10 mouse cellular contexts compared by ENCODE assay signal in the genomic region with DNA sequence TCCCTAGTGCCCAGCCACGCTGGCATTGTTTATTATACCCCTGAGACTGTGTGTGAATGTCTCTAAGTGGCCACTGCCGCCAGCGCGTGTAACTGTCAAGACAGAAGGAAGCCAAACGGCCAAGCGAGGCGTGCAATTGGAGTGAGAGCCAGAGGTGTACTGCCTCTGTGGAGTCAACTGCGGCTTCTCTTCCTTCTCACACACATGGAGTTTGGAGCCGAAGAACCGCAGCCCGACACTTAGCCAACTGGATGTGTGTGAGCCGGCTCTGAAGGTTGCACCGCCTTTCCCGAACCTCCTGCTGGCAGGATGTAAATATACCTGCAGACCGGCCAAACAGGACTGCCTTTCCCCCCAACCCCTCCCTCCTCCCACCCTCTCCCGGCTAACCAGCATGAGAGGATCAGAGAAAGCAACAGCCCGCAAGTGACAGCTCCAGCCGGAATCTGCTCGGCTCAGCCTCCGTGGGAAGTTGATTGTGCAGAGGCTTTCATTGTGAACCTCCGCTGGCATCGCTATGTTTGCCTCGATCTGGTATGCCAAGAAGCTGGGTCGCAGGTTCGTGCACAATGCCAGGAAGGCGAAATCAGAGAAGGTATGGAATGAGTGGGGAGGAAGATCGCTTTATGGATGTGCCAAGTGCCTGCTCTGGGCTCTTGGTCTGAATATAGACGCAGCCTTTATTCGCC.
DNase-seq lines count a peak whose midpoint lies in the region; ATAC-seq and TF ChIP-seq lines count a peak whose summit lies in the region.
"Had no signal": no experiment of that assay in that cellular context is flagged by ENCODE, and none has a peak within 500 bp of the region (broad histone marks: within the 10 kb centered on the region; RNA-seq: fewer than 3 reads in every experiment).

No protein-coding gene starts in this region.

- H3K4me1 ChIP-seq in lung, embryonic 14.5 days (ENCODE audit: insufficient read depth), result no peaks in the 10 kb centered on the region
- H3K4me1 ChIP-seq in forebrain, embryonic 14.5 days (ENCODE audit: control insufficient read depth, insufficient read depth, low read length), result 0 out of 2 replicates have a peak, but pooled peaks cover 5% of the 10 kb centered on the region
- peaks cover 8% of the 10 kb centered on the region for H3K4me1 ChIP-seq in stomach, embryonic 15.5 days

- peak overlapping the region; percentile 4; the same call in 1 of the 2 replicates for H3K9ac ChIP-seq in lung, embryonic 14.5 days
- H3K9ac ChIP-seq in forebrain, embryonic 14.5 days (ENCODE audit: low read length), result peak overlapping the region; percentile 57
- no peak overlapping the region for H3K9ac ChIP-seq in stomach, embryonic 15.5 days

- 2% methylated on average over 29 of the region's 29 CpGs for WGBS in lung, embryonic 14.5 days
- 2% methylated on average over 29 of the region's 29 CpGs for WGBS in forebrain, embryonic 14.5 days
- 2% methylated on average over 29 of the region's 29 CpGs for WGBS in stomach, embryonic 15.5 days

- H3K4me3 ChIP-seq in lung, embryonic 14.5 days (ENCODE audit: low read depth, low read length), result peak overlapping the region; percentile 27
- H3K4me3 ChIP-seq in forebrain, embryonic 14.5 days (ENCODE audit: low read depth, low read length), result peak overlapping the region; percentile 26
- peak overlapping the region; percentile 36 for H3K4me3 ChIP-seq in stomach, embryonic 15.5 days (replicated peaks)

- no peaks in the 10 kb centered on the region for H3K36me3 ChIP-seq in lung, embryonic 14.5 days (ENCODE audit: insufficient read depth)
- H3K36me3 ChIP-seq in forebrain, embryonic 14.5 days (ENCODE audit: control insufficient read depth, insufficient read depth, low read length), result no peaks in the 10 kb centered on the region
- H3K36me3 ChIP-seq in stomach, embryonic 15.5 days, result no peaks in the 10 kb centered on the region

- no peaks in the 10 kb centered on the region for H3K9me3 ChIP-seq in lung, embryonic 14.5 days (ENCODE audit: low read depth, low read length)
- H3K9me3 ChIP-seq in forebrain, embryonic 14.5 days (replicated peaks; ENCODE audit: control insufficient read depth, low read length), result no peaks in the 10 kb centered on the region
- no peaks in the 10 kb centered on the region for H3K9me3 ChIP-seq in stomach, embryonic 15.5 days

- H3K27me3 ChIP-seq in lung, embryonic 14.5 days (ENCODE audit: insufficient read depth, low read length), result no peaks in the 10 kb centered on the region; the same call in 1 of the 2 replicates
- H3K27me3 ChIP-seq in forebrain, embryonic 14.5 days (replicated peaks; ENCODE audit: control insufficient read depth, insufficient read depth, low read length), result no peaks in the 10 kb centered on the region
- no peaks in the 10 kb centered on the region for H3K27me3 ChIP-seq in stomach, embryonic 15.5 days (replicated peaks)
- H3K27me3 ChIP-seq: Patski had no signal

- H3K27ac ChIP-seq in lung, embryonic 14.5 days (ENCODE audit: low read depth), result no peak overlapping the region
- H3K27ac ChIP-seq in forebrain, embryonic 14.5 days (ENCODE audit: low read depth, low read length), result no peak overlapping the region
- no peak overlapping the region for H3K27ac ChIP-seq in stomach, embryonic 15.5 days
- H3K27ac ChIP-seq: macrophage had no signal

- peak; percentile 17 for DNase-seq in lung, embryonic 14.5 days
- DNase-seq in lung, postnatal 14 days, result no peak
- DNase-seq in cerebellum, adult 11 months, result peak; percentile 20
- DNase-seq in forebrain, embryonic 14.5 days (ENCODE audit: low spot score), result peak; percentile 63
- peak; percentile 19 for DNase-seq in kidney, postnatal 10 days
- DNase-seq in thymus, postnatal 0 days (ENCODE audit: low spot score), result no peak

- H3K4me2 ChIP-seq in lung, embryonic 14.5 days, result peak overlapping the region; percentile 60
- peak overlapping the region; percentile 64 for H3K4me2 ChIP-seq in forebrain, embryonic 14.5 days (ENCODE audit: low read length)
- peak overlapping the region; percentile 75 for H3K4me2 ChIP-seq in stomach, embryonic 15.5 days

- peak; percentile 75 for ATAC-seq in lung, embryonic 14.5 days (ENCODE audit: insufficient read depth)
- peak; percentile 85 for ATAC-seq in forebrain, embryonic 14.5 days
- ATAC-seq in megakaryocyte progenitor cell, adult 5-6 weeks (replicated peaks; ENCODE audit: poor library complexity), result peak; percentile 33
- peak; percentile 81 for ATAC-seq in stomach, embryonic 15.5 days (ENCODE audit: insufficient read depth, low FRiP score, low read depth)
- ATAC-seq: Patski had no signal

- TF ChIP-seq CTCF in lung, embryonic 14.5 days (IDR thresholded peaks at IDR 0.05; ENCODE audit: low read depth), result peak; percentile 5; the same call in 1 of the 2 replicates

Comparison
In these comparisons a context has a peak if more than half of its experiments do, and no peak if none do; other contexts are left out.
1. DNase-seq: peak in lung, embryonic 14.5 days (single experiment), cerebellum, adult 11 months (single experiment), forebrain, embryonic 14.5 days (single experiment) and kidney, postnatal 10 days (single experiment); none in lung, postnatal 14 days (single experiment) and thymus, postnatal 0 days (single experiment).
2. ATAC-seq: peak in every context shown above with its lines; median percentile 85 in forebrain, embryonic 14.5 days; 81 in stomach, embryonic 15.5 days; 75 in lung, embryonic 14.5 days; 33 in megakaryocyte progenitor cell, adult 5-6 weeks.
3. Peak in every context shown above with its lines, with median percentiles within 50 percentile points of each other: H3K4me2 ChIP-seq and H3K4me3 ChIP-seq.